Mouse (Mus musculus) v-Abl transformed pro-B cells (cell line): ENCODE measurements at regions not wholly inside any gene's neighbourhood (a gene's known extent, or its start where the extent isn't known, plus 50 kb on each side); places are given as distances from the start of the nearest gene placed in this dataset.

ENCODE experiments used
- in situ Hi-C, 2 experiments: fragments of 400-800 bp; cut with MboI; formaldehyde crosslinking; loops; one replicate each; pipeline ENCODE4 v1.15.1; 2025; ENCODE audit not compliant: unreplicated experiment in 2 of 2

DNA sequence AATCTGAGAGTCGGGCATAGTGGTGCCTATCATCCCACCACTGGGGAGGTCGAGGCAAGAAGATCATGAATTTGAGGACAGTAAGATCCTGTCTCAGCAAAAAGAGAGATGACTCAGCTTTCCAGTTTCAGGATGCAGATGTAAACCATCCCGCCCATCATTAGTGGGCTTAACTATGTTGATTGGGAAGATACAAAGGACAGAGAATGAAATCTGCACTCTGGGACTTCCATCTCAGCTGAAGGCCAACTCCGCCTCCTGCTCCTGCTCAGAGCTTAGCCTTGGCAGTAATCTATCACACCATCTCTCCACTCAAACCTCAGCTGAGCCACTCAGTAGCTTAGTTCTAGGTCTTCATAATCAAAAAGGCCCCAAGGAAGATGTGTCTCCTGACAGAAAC is 90.5 kb upstream of the Gadd45a start:
- in situ Hi-C loops: loop anchor here in 1 of 2 experiments (25.0 kb wide), 1 partner anchor 290 kb away; no protein-coding TSS in a partner anchor

DNA sequence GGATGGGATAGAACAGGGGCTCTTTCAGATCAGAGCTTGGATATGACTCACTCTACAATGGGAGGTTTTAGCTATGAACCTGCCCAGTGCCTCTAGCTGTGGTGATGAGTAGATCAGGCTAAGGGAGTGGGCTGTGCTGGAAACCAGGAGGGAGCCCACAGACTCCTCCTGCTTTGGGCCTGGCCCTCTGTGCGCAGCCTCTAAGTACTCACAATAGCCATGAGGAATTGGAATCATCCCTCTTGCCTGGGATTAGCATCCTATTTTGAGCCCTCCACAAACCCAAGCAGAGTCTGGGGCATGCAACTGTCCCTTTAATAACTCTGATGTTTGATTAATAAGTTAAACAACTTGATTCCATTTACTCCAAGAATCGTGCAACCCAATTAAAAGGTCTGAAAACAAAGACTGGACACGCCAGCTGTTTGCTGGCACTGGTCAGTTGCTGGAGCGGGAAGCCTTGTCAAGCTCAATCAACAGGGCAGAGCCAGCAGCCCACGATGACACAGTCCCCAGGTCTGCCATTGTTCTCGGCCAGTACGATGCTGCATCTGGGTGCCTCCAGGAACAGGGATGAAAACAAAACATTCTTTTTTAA is 88.6 kb upstream of the Gadd45a start:
- in situ Hi-C loops: loop anchor here in 1 of 2 experiments (25.0 kb wide), 1 partner anchor 289 kb away; no protein-coding TSS in a partner anchor

DNA sequence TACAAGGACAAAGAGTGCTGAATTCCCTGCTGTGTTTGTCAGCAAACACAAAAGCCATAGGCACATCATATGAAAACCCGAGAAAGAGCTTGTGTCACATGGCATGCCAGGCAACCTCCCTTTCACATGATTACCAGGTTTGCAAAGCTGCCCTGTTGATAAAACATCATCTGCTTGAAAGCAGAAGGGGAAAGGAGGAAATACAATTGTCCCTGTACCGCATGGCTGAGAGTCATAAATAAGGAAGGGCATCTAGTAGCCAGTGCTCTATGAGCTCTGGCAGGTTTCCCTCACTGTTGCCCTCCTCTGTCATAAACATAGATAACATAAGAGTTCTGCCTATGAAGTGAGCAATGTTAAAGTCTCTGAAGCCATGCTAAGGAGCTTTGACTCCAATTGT is 86.8 kb upstream of the Gadd45a start:
- in situ Hi-C loops: no loop called here

DNA sequence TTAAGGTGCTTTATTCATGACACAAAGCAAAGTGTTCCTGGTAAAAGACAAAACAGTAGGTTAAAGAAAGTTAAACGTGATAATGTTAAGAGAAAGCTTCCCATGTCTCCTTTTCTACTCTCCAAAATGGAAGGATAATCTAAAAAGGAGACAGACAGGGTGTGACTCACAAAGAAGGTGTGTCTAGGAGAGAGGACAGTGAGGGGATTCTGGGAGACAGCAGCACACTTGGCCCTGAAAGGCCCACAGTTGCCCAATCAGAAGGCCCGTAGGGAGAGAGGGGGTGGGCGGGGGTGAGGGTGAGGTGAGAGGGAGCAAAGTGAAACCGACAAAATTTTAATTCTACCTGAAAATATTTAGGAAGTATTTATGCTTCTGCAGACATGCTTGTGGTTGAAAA is 85.8 kb upstream of the Gadd45a start:
- in situ Hi-C loops: no loop called here

DNA sequence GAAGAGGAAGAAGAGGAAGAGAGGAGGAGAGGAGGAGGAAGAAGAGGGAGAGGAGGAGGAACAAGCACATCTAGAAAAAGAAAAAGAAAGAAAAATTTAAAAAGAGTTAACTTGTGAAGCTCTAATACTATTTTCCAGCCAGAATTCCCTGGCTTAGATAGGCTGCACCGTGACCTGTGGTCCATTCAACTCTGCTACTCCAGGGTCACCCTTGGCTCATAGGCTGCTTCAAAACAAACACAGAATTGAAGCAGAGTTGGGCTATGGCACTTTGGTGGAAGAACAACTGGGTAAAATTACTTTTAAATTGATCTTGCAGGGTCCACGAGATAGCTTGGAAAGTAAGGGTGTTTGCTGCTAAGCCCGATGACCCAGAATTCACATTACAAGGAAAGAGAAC is 79.0 kb upstream of the Gadd45a start:
- in situ Hi-C loops: no loop called here

DNA sequence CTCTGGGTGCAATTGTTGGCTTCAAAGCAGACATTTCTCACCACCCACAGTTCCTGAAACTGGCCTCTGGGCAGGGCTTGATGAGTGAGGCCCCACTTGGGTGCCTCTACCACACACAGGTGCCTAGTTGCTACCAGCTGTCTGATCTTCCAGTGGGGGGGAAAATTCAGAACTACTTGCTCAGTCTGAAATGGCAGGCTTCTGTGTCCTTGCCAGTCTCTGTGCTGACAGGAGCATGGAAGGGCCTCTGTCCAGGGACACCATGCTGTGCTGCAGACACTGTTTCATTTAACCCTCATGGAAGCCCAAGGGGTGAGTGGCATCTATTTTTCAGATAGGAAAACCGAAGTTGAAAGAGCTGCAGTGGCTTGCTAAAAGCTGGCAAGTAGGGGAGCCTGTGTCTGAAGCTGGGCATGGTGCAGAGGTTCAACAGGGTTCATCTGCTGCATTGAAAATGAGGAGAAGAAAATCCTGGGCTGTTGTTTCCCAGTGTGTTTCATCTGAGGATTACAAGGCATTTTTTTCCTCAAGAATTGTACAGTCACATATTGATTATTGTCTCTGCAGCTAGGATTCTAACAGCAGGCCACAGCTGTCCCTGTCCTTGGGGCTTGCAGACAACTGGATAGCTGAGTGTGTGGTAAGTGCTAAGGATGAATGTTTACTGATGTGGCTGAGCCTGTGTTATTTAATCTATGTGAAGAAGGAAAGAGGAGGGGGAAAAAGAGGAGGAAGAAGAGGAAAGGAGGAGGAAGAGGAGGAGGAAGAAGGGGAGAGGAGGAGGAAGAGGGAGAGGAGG is 78.4 kb upstream of the Gadd45a start:
- in situ Hi-C loops: no loop called here

DNA sequence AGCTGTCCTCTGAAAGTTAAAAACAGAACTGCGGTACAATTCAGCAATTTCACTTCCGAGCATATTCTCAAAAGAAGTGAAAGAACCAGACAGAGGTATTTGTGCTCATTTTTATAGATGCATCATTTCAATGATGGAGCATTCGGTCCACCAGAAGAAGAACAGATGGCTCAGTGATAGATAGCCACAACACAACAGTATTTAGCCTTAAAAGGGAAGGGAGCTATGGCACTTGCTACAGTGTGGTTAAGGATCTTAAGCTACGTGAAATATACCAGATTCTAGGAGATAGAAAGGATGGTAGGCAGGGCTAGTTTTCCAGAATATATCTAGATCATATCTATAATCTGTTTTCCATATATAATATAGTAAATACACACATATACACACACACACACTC is 77.5 kb upstream of the Gadd45a start:
- in situ Hi-C loops: no loop called here

DNA sequence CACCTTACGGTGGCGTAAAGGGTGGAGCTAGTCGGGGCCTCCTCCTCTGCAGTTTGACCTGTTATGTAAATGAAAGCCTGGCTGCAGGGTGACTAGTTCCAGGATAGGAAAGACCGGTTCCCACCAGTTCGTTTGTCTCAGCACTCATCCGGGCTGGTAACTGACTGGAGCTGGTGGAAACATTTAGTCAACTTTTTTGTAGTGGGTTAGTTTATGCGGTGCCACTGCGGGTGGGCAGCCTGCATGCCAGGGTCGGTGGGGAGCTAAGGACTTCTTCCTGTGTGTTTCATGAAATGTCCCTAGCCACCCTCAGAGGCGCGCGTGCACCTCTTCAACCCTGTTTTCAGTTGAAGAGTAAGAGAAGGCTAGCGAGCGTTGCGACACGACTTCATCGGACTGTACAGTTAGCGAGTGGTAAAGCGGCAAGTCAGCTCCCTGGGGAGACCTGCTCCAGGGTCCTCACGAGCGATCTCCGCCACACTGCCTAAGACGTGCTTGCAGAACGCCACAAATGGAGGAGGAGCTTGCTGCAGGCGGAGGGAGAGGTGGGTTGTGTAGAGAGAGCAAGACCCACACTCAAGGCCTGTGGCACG is 76.5 kb upstream of the Gadd45a start:
- in situ Hi-C loops: no loop called here

DNA sequence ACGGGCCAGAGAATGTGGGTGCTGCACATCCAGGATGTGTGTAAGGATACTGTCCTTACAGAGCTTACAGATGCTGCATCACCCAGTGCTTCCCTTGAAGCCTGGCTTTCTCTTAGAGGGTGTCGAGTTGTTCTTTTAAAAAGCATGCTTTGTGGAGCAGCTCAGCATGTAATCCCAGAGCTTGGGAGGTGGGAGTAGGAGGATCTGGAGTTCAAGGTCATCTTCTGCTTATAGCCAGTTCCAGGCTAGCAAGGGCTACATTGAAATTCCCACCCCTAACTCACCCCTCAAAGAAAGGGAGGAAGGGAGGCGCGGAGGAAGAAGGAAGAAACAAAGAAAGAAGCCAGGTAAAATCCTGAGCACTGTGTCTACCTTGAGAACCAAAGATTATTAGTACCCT is 76.0 kb upstream of the Gadd45a start:
- in situ Hi-C loops: no loop called here

DNA sequence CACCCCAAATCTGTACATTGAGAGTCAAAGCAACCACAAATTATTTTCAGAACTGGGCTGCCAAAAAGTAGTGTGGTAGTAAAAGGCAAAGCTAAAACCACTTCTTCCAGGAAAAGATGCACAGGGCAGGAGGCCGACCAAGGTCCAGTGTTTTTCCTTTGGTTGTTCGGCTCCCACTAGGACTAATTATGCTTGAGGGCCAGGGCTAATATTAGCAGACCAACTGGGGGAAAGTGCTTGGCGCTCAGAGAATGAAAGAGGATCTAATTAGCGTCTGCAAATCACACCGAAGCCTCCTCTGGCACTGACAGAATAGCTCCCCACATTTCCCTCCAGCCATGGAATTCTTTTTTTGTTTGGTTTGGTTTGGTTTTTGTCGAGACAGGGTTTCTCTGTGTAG is 75.1 kb upstream of the Gadd45a start:
- in situ Hi-C loops: no loop called here

DNA sequence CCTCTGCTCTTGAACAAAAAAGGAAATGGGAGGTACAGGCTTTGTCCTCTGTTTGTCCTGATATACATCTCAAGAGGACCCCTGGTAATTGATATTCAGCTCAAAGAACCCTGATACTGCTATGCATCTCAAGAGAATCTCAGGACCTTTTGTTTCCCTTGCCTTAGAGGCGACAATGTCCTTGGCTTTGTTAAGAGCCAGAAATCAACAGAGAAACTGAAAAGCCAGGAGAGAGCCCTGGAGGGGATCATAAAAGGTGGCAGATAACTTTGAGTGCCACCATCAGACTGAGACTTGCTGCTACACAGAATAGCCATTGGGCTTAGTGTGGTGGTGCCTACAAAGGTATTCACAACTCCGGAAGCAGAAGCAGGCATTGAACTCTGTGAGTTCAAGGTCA is 74.3 kb upstream of the Gadd45a start:
- in situ Hi-C loops: no loop called here

DNA sequence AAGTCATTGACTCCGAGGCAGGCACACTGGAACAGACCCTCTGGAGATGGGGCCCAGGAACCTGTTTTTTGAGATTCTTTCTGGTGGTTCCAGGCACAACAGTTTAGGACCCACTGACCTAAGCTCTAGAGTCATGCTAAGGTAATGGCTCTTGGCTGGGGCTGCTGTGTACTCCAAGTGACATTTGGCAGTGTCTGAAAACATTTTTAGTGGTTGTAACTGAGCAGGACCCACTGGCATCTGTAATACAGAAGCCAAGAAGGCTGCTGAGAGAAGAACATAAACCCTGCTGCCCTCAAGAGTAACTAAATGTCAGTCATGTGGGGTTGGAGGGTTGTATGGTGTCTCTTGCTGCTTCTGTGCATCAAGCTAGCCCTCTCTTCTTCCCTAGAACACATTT is 73.1 kb upstream of the Gadd45a start:
- in situ Hi-C loops: no loop called here

DNA sequence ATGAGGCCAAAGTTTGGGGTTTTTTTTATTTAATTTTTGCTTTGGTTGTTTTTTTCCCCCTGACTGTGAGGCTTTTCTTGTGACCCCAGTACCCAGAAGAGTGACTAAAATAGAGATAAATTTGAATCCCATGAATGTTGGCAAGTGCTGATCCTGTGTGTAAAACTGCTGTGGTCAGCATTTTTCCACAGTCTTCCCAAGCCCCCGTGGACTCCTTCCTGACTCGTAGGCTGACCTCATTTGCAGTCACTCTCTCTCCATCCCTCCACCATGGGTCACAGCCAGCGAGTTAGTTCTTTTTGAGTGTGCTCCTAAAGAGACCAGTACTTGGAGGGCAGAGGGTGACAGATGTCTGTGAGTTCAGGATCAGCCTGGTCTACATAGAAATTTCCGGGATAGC is 72.5 kb upstream of the Gadd45a start:
- in situ Hi-C loops: no loop called here

DNA sequence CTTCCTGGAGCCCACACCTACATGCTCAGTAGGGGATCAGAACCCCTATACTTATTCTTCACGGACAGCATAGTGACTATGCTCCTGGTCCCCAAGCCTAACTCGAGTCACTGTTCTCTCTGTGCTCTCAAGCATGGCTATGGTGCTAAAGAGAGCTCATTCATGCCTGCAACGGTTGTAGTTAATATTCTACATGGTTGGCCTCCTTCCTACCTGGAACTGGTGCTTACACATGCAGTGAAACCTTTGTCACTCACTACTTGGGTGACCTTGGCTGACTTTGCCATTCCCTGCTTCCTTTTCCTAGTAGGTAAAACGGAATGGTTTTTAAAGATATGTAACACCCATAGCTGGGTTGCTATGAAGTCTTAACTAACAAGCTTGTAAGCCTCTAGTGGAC is 70.3 kb upstream of the Gadd45a start:
- in situ Hi-C loops: no loop called here

DNA sequence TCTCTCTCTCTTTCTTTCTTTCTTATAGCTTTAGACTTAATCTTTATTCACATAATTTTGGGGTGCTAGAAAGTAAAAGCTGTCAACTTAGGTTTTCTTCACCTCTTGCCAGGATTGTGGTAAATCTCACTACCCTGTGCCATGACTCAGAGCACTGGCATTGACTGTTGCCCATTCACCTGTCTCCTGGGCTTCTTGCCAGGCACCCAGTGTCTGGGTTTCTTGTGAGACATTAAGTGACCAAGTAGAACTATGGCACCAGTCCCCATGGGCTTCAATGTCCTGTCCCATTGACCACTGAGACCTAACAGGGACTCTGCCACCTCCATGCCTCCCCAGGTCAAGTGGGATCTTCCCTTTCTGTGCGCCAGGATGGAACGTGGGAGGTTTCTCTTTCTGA is 69.2 kb upstream of the Gadd45a start:
- in situ Hi-C loops: no loop called here

DNA sequence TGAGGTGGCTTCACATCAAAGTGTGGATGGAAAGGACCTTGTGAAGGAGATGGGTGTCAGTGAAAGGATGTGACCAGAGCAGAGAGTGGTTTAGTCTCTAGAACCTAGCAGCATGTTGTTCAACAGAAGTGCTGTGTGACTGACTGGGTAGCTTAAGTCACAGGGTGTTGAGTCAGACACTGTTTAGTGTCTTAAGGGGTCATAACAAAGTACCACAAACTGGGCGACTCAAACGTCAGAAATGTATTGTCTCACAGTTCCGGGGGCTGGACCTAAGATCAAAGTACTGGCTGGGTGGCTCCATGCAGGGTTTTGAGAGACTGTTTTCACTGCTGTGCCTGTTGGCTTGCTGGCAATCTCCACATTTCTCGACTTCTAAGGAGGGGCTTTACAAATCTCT is 68.1 kb upstream of the Gadd45a start:
- in situ Hi-C loops: no loop called here

DNA sequence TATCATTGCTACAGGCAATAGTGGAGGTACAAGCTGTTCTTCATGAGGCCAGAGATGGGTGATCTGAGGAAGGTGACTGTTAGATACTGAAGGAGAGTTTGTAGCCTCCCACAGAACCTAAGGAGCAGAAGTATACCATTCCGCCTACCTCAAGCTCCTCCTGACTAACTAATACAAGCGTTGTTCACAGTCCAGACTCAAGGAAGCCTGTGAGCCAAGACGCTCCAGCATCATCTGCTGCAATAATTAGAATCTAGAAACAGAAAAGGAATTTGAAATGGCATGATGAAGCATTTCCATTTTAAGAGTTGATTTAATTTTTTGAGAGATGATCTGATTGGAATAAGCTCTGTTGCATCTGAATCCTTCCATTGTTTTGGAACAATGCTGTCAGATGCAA is 66.9 kb upstream of the Gadd45a start:
- in situ Hi-C loops: no loop called here

DNA sequence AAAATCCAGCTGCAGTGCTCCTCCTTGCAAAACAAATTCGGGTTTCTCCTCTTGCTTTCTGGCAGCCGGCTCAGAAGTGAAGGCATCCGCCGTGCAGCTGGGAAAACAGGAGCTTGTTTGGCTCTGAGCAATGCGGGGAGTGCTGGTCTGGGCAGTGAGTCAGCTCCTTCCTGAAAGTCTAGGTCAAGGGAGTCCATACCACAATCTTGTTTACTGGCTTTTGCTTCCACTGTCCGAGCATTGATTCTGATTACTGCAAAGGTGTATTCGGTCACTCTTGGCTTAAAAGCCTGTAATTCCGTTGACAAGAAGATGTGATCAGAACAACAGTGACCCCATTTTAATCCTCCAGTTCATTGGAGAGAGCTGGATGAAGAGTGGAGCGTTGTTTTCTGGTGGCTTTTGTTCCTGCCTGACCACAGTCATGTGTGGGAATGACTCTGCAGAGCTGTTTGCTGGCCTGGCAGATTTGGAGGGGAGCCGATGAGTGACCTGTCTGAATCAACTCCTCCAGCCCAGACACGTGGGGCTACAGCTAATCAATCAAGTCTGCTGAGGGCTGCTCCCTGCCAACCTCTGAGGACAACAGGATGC is 65.4 kb upstream of the Gadd45a start:
- in situ Hi-C loops: no loop called here

DNA sequence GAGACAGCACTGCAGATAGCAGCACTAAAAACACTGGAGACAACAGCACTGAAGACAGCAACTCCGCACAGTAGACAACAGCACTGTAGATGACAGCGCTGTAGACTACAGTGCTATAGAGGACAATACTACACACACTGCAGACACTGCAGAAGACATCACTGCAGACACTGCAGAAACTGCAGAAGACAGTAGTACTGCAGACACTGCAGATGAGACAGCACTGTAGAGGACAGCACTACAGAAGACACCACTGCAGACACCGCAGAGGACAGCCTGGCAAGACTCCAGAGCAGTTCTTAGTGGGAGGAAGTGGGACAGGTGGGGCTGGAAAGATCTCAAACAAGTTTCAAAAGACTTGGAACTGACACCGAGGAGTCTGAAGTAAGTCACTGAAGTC is 64.8 kb upstream of the Gadd45a start:
- in situ Hi-C loops: no loop called here

DNA sequence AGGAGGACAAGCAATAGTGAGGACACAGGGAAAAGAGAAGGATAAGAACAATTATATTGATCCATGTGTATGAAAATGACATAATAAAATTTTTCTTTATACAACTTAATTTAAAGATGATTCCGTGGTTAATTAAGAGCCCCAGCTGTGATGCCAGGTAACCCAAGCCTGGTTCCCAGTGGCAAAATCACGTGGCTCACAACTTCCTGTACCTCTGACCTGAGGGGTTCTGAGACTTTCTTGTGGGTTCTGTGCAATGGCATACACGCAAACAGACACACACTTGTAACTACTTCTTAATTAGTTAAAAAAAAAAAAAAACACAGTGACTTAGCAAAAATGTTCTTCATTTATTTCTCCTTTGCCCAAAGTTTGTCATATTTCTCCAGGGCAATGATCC is 57.2 kb upstream of the Gadd45a start:
- in situ Hi-C loops: no loop called here

DNA sequence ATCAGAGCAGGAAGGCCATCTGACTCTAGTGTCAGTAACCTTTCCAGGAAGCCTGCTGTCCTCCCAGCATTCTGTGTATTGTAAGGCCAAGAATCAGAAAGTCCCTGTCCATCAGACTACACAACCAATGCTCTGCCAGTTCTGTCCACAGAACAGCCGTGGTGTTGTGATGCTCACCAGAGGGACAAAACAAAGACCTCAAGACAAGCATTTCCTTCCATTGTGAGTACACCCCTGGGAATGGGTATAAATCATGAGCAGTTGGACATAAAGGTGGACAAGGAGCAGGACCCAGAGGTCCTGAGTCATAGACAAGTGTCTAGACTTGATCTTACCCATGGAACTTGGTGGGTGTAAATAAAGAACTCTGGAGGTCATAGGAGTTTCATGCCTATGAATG is 55.9 kb upstream of the Gadd45a start:
- in situ Hi-C loops: no loop called here

DNA sequence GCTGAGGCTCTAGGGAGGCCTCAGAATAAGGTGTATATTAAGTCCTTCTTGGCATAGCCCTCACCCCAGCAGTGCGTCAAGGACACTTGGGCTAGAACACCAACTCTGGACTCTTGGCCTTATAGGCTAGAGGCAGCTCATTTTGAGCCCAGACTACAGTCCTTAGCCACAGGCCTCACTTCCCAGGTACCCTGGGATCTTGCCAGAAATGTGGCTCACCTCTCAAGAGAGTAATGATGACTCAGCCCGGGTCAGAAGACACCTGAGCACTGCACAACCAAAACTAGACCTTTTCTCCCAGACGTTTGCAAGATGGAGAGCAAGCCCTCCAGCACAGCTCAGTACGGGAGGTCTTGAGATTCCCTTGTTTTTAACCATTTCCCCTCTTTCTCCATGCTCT is 52.9 kb upstream of the Gadd45a start:
- in situ Hi-C loops: no loop called here
